Mouse (Mus musculus): ENCODE results near the gene 2200002J24Rik. TPM values are rescaled to one million over a fixed set of nuclear protein-coding genes. Genes with fewer than 3 reads are reported as not detected.

Gene 2200002J24Rik
- polyA plus RNA-seq, 1 experiment from 2014 or later = 6.0 TPM

- 65% methylated on average over 5 of the region's 5 CpGs for WGBS
- Histone ChIP-seq H3K27ac (ENCODE audit: low read depth, low read length) (no peak overlapping the region), H3K27me3 (replicated peaks; ENCODE audit: control insufficient read depth, insufficient read depth, low read length) (no peaks in the 10 kb centered on the region), H3K4me3 (ENCODE audit: low read depth, low read length) (no peak overlapping the region), H3K4me1 (replicated peaks; ENCODE audit: control insufficient read depth, insufficient read depth, low read length) (no peaks in the 10 kb centered on the region), H3K4me2 (replicated peaks; ENCODE audit: low read depth) (no peak overlapping the region), H3K9me3 (ENCODE audit: control insufficient read depth) (no peaks in the 10 kb centered on the region), H3K36me3 (ENCODE audit: control insufficient read depth, insufficient read depth) (no peaks in the 10 kb centered on the region), H3K9ac (ENCODE audit: low read depth, low read length) (no peak overlapping the region)
- TF ChIP-seq CTCF (IDR thresholded peaks at IDR 0.05; ENCODE audit: low read depth) = peak; percentile 45
- ATAC-seq = no peak
Observed at GRCm38 (mm10) chr7:30678263-30678975, 20.3 kb upstream of the 2200002J24Rik start.

- Histone ChIP-seq H3K9ac (ENCODE audit: low read depth, low read length) (no peak overlapping the region), H3K4me1 (replicated peaks; ENCODE audit: control insufficient read depth, insufficient read depth, low read length) (no peaks in the 10 kb centered on the region), H3K36me3 (ENCODE audit: control insufficient read depth, insufficient read depth) (no peaks in the 10 kb centered on the region), H3K27ac (ENCODE audit: low read depth, low read length) (no peak overlapping the region), H3K4me3 (ENCODE audit: low read depth, low read length) (no peak overlapping the region), H3K9me3 (ENCODE audit: control insufficient read depth) (no peaks in the 10 kb centered on the region), H3K27me3 (replicated peaks; ENCODE audit: control insufficient read depth, insufficient read depth, low read length) (no peaks in the 10 kb centered on the region), H3K4me2 (replicated peaks; ENCODE audit: low read depth) (no peak overlapping the region)
- TF ChIP-seq CTCF (IDR thresholded peaks at IDR 0.05; ENCODE audit: low read depth) = no peak
- no peak for ATAC-seq
- WGBS = 64% methylated on average over 5 of the region's 5 CpGs
Observed at GRCm38 (mm10) chr7:30681897-30682296, 16.8 kb upstream of the 2200002J24Rik start.

DNA sequence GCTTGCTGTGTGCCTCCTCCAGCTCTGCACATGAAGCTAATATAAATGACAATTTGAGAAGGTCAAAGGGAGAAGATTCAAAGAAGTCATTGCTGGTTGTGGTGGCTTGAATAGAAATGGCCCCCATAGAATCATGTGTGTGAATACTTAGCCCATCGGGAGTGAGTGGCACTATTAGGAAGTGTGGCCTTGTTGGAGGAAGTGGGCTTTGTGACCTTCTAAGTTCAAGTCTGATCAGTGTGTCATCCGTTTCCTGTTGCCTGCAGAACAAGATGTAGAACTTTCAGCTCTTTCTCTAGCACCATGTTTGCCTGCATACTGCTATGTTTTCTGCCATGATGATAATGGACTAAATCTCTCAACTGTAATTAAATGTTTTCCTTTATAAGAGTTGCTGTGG is 15.3 kb upstream of the 2200002J24Rik start:
- no peak overlapping the region for H3K27ac ChIP-seq (ENCODE audit: low read depth, low read length)
- 0 out of 2 replicates have a peak, but pooled peaks cover 2% of the 10 kb centered on the region for H3K4me1 ChIP-seq (replicated peaks; ENCODE audit: control insufficient read depth, insufficient read depth, low read length)
- H3K36me3 ChIP-seq (ENCODE audit: control insufficient read depth, insufficient read depth) = no peaks in the 10 kb centered on the region
- no peak overlapping the region for H3K4me3 ChIP-seq (ENCODE audit: low read depth, low read length)
- no peak for ATAC-seq
- H3K4me2 ChIP-seq (replicated peaks; ENCODE audit: low read depth) = no peak overlapping the region
- no peak for TF ChIP-seq CTCF (IDR thresholded peaks at IDR 0.05; ENCODE audit: low read depth)
- H3K27me3 ChIP-seq (replicated peaks; ENCODE audit: control insufficient read depth, insufficient read depth, low read length) = no peaks in the 10 kb centered on the region
- WGBS = 83% methylated on average over 2 of the region's 2 CpGs
- no peaks in the 10 kb centered on the region for H3K9me3 ChIP-seq (ENCODE audit: control insufficient read depth)
- H3K9ac ChIP-seq (ENCODE audit: low read depth, low read length) = no peak overlapping the region

- no peak for TF ChIP-seq CTCF (IDR thresholded peaks at IDR 0.05; ENCODE audit: low read depth)
- Histone ChIP-seq H3K4me1 (replicated peaks; ENCODE audit: control insufficient read depth, insufficient read depth, low read length) (0 out of 2 replicates have a peak, but pooled peaks cover 2% of the 10 kb centered on the region), H3K36me3 (ENCODE audit: control insufficient read depth, insufficient read depth) (no peaks in the 10 kb centered on the region), H3K9me3 (ENCODE audit: control insufficient read depth) (no peaks in the 10 kb centered on the region), H3K4me3 (ENCODE audit: low read depth, low read length) (no peak overlapping the region), H3K4me2 (replicated peaks; ENCODE audit: low read depth) (no peak overlapping the region), H3K27ac (ENCODE audit: low read depth, low read length) (no peak overlapping the region), H3K27me3 (replicated peaks; ENCODE audit: control insufficient read depth, insufficient read depth, low read length) (no peaks in the 10 kb centered on the region), H3K9ac (ENCODE audit: low read depth, low read length) (no peak overlapping the region)
- WGBS = 72% methylated on average over 6 of the region's 6 CpGs
- ATAC-seq = no peak
Observed at GRCm38 (mm10) chr7:30688325-30688724, 10.4 kb upstream of the 2200002J24Rik start.

- WGBS = 47% methylated on average over 5 of the region's 5 CpGs
- ATAC-seq = no peak
- H3K9me3 ChIP-seq (ENCODE audit: control insufficient read depth) = no peaks in the 10 kb centered on the region
- no peak overlapping the region for H3K9ac ChIP-seq (ENCODE audit: low read depth, low read length)
- H3K27ac ChIP-seq (ENCODE audit: low read depth, low read length) = no peak overlapping the region
- H3K27me3 ChIP-seq (replicated peaks; ENCODE audit: control insufficient read depth, insufficient read depth, low read length) = no peaks in the 10 kb centered on the region
- no peaks in the 10 kb centered on the region for H3K36me3 ChIP-seq (ENCODE audit: control insufficient read depth, insufficient read depth)
- H3K4me3 ChIP-seq (ENCODE audit: low read depth, low read length) = no peak overlapping the region
- no peaks in the 10 kb centered on the region for H3K4me1 ChIP-seq (replicated peaks; ENCODE audit: control insufficient read depth, insufficient read depth, low read length)
- no peak overlapping the region for H3K4me2 ChIP-seq (replicated peaks; ENCODE audit: low read depth)
- TF ChIP-seq CTCF (IDR thresholded peaks at IDR 0.05; ENCODE audit: low read depth) = no peak
Observed at GRCm38 (mm10) chr7:30698101-30698500, 625 bp upstream of the 2200002J24Rik start.

- H3K4me1 ChIP-seq (replicated peaks; ENCODE audit: control insufficient read depth, insufficient read depth, low read length) = peaks cover 12% of the 10 kb centered on the region; the same call in 1 of the 2 replicates
- ATAC-seq = peak; percentile 96
- H3K36me3 ChIP-seq (ENCODE audit: control insufficient read depth, insufficient read depth) = no peaks in the 10 kb centered on the region
- TF ChIP-seq CTCF (IDR thresholded peaks at IDR 0.05; ENCODE audit: low read depth) = no peak
- H3K4me2 ChIP-seq (replicated peaks; ENCODE audit: low read depth) = peak overlapping the region; percentile 24; the same call in 1 of the 2 replicates
- no peak overlapping the region for H3K9ac ChIP-seq (ENCODE audit: low read depth, low read length)
- peak overlapping the region; percentile 83 for H3K27ac ChIP-seq (ENCODE audit: low read depth, low read length)
- no peak overlapping the region for H3K4me3 ChIP-seq (ENCODE audit: low read depth, low read length)
- WGBS = 39% methylated on average over 8 of the region's 8 CpGs
- H3K27me3 ChIP-seq (replicated peaks; ENCODE audit: control insufficient read depth, insufficient read depth, low read length) = no peaks in the 10 kb centered on the region
- no peaks in the 10 kb centered on the region for H3K9me3 ChIP-seq (ENCODE audit: control insufficient read depth)
Observed at GRCm38 (mm10) chr7:30706214-30706882, 7.6 kb downstream of the 2200002J24Rik start.

Data from intestine, postnatal 0 days (tissue).